Mouse (Mus musculus) heart, postnatal 0 days (tissue): ENCODE data around the gene Lpp.

ENCODE experiments used
- CTCF ChIP-seq: IDR thresholded peaks from 2 replicates; pipeline ENCODE4 v1.5.1; 2016; ENCODE audit warnings: antibody characterized with exemption, control low read depth, low read depth
- EP300 ChIP-seq: IDR thresholded peaks from 2 replicates; pipeline ENCODE4 v1.6.1; 2016; ENCODE audit warnings: antibody characterized with exemption, low read depth

DNA sequence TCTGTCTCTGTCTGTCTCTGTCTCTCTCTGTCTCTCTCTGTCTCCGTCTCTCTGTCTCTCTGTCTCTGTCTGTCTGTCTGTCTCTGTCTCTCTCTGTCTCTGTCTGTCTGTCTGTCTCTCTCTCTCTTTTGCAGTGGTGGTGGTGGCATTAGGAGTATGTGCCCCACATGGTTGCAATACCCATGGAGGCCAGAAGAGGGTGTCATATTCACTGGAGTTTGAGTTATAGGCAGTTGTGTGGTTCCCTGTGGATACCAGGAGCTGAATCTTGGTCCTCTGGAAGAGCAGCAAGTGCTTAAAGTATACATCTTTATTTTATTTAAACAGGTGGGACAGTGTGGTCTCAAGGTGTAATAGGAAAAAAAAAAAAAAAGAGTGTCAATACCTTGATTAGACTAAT lies 41.5 kb upstream of the Lpp start:
- TF ChIP-seq CTCF (no peak), EP300 (no peak)
